Mouse (Mus musculus) fibroblast of lung, adult 2 months (primary cell): ENCODE measurements around the gene Gpr1.
"Not testable (repeated sequence)": the region's sequence is repeated elsewhere in the genome, so short reads cannot be mapped to it uniquely, and the experiment has no call there.

Source experiments
- DNase-seq: peaks from one replicate; pipeline ENCODE4 v3.0.0-alpha.2; 2011; ENCODE audit warnings: low read depth

The Gpr1 gene

DNA sequence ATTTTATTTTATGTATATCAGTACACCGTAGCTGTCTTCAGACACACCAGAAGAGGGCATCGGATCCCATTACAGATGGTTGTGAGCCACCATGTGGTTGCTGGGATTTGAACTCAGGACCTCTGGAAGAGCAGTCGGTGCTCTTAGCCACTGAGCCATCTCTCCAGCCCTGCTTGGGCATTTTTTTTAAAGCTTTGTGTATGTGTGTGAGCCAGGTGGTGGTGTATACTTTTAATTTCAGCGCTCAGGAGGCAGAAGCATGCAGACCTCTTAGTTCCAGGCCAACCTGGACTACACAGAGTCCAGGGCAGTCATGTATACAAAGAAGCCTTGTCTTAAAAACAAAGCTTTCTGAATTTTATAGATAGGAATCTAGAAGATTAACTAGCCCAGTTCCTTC is 33.8 kb downstream of the Gpr1 start:
- not testable (repeated sequence) for DNase-seq

DNA sequence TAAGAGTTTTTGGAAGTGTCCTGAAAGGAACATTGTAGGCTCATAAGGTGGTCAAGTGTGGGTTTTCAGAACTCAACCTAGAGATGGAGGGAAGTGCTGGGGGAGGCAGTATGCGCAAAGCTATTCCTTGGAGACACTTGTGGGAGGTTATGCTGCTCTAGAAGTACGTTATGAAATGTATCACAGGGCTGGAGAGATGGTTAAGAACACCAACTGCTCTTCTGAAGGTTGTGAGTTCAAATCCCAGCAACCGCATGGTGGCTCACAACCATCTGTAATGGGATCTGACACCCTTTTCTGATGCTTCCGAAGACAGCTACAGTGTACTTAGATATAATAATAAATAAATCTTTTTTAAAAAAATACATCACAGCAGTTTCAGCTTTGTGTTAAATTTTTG is 34.2 kb downstream of the Gpr1 start:
- DNase-seq = no peak

DNA sequence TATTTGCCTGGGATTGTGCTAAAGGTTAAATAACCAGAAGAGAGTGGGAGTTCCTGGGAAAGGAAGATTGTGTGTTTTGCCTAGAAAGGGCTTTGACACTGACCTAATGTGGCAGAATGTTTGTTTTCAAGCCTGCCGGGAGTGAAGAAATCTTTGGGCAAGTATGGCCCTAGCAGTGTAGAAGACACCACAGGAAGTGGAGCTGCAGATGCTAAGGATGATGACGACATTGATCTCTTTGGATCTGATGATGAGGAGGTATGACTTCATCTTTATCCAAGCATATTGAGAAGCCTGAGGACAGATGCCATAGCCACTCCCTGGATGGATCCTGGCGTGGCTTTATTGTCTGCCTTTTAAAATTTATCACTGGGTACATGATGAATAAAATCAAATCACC is 36.0 kb downstream of the Gpr1 start:
- DNase-seq = no peak

DNA sequence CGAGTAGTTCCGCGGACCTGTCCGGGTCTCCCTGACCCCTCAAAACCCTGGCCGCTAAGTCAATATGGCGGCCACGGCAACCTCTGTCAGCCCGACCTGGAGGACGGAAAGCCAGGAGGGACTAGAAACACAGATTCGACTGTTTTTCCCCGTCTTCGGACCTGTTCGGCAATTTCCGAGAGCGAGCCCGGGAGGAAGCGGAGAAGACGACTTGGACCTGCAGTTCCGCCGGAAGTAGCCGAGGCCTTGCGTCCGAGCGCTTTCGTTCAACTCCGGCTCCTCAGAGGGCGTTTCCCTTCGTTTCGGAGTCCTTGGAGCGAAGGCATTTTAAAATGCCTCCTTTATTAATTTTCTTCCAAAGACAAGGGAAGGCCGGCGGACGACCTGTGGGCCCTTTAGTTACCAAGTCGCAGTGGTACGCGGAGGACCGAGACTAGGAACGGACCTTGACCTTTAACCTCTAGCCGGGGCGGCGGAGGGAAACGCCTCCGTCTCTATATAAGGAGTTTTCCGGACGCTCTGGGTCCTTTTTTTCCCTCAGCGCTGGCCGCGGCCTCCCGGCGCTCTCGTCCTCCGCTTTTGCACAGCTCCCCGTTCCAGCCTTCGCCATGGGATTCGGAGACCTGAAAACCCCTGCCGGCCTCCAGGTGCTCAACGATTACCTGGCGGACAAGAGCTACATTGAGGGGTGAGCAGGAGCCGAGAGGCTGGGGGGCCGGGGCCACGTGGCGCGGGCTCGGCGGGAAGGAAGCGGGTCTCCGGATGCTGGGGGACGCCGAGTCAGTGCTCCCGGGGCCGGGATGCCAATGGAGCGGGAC is 37.5 kb downstream of the Gpr1 start, which contains the start of the genes Eef1b2 and Ndufs1:
TSS of gene Eef1b2 (plus strand) at position 222 of the 818 bp plus-strand sequence.
TSS of gene Ndufs1 (minus strand) at position 230 of the 818 bp plus-strand sequence.
- peak; percentile 97 for DNase-seq

DNA sequence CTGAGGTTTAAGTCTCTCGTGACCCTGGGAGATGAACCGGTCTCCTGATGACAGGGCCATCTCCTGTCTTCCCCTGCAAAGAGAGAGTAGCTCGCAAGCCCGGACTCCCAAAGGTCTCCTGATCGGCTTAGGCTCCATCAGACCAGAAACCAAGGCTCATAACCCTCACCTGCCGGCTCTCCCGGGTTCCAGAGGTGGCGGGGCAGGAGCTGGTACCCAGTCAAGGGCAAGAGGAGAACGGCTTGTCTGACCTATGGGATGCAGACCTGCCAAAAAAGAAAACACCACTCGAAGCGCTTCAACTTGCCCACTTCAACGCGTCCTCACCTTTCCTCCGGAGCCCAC is 38.1 kb downstream of the Gpr1 start:
- DNase-seq = no peak

DNA sequence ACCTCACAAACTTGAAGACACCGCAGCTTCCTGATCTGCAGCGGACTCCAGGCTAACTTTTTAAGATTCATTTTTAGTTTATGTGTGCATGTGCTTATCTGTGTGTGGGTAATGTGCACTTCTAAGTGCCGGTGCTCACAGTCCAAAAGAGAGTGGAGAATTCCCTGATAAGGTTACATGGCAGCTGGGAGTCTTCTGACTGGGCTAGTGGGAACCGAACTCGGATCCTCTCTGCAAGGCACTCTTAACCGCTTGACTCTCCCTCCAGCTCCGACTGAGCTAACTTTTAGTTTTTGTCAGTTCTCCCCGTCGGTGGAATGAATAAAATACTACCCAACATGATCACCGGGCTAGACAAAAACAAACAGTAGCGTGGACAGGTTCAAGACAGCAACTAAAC is 38.5 kb downstream of the Gpr1 start:
- DNase-seq = no peak

DNA sequence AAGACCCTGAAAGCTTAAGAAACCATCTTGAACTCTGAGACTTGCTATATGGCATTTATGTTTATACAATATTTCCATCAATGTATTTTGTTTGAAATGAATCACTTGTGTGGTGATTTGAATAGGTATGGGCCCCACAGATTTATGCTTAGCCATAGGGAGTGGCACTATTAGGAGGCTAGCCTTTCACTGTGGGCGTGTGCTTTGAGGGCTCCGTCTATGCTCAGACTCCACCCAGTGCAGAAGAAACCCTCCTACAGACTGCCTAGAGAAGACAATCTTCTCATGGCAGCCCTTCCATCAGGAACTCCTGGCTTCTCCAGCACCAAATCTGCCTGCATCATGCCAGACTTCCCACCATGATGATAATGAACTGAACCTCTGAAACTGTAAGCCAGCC is 45.7 kb downstream of the Gpr1 start:
- DNase-seq = no peak

DNA sequence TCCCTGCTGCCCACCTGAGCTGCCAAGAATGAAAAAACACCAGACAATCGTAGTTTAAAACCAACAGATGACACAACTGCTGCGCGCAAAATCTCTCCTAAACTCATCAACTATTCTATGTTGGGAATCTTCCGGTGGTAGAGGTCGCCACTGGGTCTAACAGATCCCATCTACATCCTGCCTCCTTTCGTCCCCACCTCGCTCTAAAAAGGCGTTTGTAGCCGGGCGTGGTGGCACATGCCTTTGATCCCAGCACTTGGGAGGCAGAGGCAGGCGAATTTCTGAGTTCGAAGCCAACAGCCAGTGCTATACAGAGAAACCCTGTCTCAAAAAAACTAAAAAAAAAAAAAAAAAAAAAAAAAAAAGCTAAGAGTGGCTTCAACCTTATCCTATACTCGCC is 74.1 kb downstream of the Gpr1 start:
- no peak for DNase-seq

DNA sequence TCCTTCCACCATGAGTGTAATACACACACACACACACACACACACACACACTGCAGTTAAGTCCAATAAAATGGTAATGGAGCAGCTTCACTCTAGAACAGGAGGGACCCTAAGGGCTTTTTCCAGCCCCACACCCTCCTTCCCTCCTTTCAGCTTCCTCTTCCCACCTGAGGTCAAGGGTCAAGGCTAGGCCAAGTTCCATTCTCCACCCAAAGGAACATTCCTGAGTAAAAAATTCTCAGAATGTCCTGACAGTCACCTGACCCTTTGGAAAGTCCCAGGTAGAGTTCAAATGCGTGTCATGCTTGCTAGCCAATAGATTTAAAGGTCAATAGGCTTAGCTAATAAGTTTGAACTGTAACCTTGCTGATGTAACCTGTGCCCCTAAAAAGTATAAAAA is 75.8 kb downstream of the Gpr1 start:
- not testable (repeated sequence) for DNase-seq

DNA sequence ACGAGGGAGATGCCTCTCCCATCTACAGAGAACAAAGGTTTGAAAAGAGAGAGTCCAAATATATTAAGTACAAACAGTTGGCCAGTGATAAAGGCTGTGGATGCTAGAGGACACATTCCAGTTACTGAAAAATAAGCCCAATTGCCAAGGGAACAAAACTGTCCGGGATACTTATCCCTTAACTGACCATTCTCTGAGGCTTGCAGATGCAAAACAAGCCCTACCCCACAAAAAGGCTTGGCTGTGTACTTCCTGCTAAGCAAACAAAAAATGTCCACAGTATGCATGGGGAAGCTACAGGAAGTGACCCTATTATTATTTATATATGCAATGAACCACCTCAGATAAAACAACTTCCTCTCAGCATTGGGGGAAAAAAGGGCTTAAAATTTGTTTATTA is 76.4 kb downstream of the Gpr1 start:
- no peak for DNase-seq

DNA sequence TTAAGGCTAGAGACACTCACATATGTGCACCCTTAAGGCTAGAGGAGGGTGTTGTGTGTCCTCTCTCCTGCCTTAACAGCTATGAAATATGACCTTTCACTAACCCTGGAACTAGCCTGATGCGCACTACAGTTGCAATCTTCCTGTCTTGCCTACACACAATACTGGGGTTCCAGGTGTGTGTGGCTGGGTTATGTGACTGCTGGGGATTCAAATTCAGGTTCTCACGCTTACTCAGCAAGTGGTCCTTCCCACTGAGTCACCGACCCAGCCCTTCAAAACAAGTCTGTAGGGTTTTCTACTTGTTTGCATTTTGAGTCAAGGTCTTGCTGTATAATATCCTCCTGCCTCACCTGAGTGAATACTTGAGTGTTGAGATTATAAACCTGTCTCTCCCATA is 79.8 kb downstream of the Gpr1 start:
- DNase-seq = no peak
